Mouse (Mus musculus) adrenal gland, adult 18-20 months (tissue): Measurements from ENCODE around the gene Trit1. TPM values are rescaled to one million over a fixed set of nuclear protein-coding genes. Genes with fewer than 3 reads are reported as not detected.

Experiments used
- DNase-seq, 2 experiments: peaks; one replicate each; pipeline ENCODE4 v3.0.0; 2021 to 2022; ENCODE audit warnings: low spot score in 2 of 2
- total RNA-seq, 2 experiments: library from RNA; stranded (reverse); gene quantifications; 1 replicate in 1 of 2; 2 replicates in 1 of 2; pipeline ENCODE4 v1.2.3; 2021

The Trit1 gene
- total RNA-seq, 2 experiments from 2014 or later, result 18.2 to 19.7 TPM

GRCm38 (mm10) chr4:123043858-123044257 is 27.5 kb downstream of the Trit1 start:
- no peak for DNase-seq

GRCm38 (mm10) chr4:123044842-123045241 is 28.4 kb downstream of the Trit1 start:
- DNase-seq, result no peak

- DNase-seq, result no peak
These were observed 29.9 kb downstream of the Trit1 start for GRCm38 (mm10) chr4:123046300-123046699.

- DNase-seq, result peak; percentile 73 to 78
These were observed 34.3 kb downstream of the Trit1 start for GRCm38 (mm10) chr4:123050681-123051211.

- no peak for DNase-seq
These were observed 36.8 kb downstream of the Trit1 start for GRCm38 (mm10) chr4:123053179-123053578.

- DNase-seq, result no peak
These were observed 37.9 kb downstream of the Trit1 start for GRCm38 (mm10) chr4:123054172-123054790.

DNA sequence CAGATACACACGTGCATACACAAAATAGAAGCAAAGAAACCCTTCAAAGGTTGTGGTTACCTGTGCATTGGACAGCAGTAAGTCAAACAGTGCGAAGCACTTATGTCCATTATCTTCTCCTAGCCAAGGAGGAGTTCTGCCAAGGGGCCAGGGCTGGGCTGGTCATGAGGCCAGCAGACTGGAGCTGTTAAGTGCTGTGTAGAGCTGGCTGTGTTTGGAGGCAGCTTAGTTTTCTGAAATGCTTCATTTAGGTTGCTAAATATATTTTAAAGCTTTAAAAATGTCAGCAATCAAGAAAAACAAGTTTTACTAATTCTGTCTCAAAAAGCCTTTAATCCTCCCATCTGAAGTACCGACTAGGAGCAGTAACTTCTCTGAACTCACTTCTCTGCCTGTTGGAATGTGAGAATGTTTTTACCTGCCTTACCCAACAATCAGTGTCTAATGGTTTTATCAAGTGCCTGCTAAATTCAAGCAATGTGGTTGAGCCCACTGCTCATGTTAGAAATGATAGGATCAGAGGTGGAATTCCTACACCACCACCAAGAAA is 40.2 kb downstream of the Trit1 start:
- DNase-seq, result no peak

GRCm38 (mm10) chr4:123057957-123058356 is 41.6 kb downstream of the Trit1 start:
- no peak for DNase-seq

DNA sequence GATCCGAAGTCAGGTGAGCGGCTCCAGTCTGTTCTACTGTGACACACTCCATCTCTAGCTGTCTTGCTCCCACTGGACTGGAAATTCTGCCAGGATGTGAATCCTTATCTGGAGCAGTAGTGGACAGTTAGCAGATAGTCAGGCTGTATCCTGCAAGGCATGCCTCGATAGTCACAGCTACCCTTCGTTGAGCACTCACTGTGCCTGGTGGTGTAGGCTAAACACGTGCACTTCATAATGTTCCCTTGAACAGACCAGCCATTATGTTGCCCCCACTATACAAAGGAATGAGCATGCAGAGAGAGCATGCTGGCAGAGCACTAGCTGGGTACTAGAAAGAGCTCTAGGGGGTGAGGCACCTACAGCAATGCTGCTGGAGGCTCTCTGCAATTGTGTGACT is 45.3 kb downstream of the Trit1 start:
- no peak for DNase-seq

GRCm38 (mm10) chr4:123068646-123069045 is 52.2 kb downstream of the Trit1 start:
- DNase-seq, result no peak

- DNase-seq, result no peak
These were observed 55.0 kb downstream of the Trit1 start for GRCm38 (mm10) chr4:123071266-123071966.

DNA sequence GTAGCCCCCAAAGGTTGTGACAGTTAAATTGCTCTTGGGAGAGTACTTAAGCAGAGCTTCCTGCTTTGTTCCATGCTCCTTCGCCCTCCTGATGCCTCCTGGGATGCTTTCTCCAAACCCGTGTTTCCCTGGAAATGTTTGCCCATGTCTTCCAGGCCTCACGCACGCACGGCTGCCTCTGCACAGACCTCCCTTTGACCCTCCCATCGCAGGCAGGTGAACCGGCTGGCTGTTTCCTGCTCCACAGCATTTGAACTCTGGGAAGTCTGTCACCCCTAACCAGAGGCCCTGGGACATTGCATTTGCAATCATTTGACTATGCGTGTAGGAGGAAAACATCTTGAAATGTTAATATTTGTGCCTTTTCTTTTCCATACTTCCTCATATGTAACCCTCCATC is 60.5 kb downstream of the Trit1 start:
- DNase-seq, result no peak

DNA sequence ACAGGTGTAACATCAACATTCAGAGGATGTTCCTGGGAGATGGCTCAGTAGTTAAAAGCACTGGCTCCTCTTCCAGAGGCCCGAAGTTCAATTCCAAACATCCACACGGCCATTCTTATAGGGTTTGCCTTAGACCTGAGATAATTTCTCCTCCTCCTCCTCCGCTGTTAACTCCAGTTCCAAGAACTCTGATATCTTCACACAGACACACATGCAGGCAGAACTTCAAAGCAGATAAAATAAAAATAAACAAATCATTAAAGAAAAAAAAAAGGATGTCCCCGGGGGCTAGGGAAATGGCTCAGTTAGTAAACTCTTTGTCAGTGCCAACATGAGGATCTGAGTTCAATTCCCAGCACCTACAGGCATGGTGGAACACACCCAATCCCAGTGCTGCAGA is 61.8 kb downstream of the Trit1 start:
- no peak for DNase-seq

DNA sequence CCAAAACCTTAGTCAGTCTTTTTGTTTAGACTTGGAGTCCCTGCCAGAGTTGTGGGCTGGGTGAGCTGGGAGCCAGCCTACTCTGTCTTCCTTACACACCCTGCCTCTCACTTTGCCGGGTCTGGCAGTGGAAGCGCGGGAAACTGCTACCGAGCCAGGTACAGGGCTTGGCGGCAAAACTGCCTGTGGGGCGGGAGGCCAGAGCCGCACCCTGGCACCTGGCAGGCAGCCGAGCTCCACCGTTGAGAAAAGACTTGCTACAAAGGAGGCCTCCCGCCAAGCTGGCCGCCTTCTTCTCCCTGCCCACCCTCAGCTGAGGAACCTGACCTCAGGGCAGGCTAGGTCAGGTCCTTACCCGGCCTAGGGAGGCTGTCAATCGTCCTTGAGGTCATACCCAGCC is 64.4 kb downstream of the Trit1 start:
- no peak for DNase-seq

- DNase-seq, result peak; percentile 63 to 71
These were observed 66.1 kb downstream of the Trit1 start for GRCm38 (mm10) chr4:123082283-123083163.

DNA sequence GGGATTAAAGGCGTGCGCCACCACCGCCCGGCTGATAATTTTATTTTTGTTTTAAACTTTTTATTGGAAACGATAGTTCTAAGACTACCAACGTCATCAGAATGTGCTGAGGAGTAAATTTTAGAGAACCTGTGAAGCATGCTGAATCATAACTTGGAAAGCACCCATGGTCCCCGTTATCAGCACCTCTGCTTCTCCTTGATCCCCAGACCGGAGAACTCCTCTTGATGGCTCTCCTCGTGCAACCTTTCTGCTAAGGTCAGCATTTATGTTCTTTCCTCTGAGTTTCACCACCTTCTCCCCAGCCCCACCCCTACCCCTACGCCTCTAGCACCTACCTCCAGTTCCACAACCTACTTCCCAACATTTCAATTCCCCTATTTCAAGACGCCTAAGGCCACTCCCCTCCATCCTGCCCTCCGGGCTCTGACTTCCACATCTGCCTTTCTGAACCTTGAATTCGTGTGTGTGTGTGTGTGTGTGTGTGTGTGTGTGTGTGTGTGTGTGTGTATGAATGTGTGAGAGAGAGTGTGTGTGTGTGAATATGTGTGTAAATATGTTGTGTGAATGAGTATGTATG is 67.0 kb downstream of the Trit1 start:
- DNase-seq, result no peak

GRCm38 (mm10) chr4:123085290-123085689 is 68.9 kb downstream of the Trit1 start:
- no peak for DNase-seq

DNA sequence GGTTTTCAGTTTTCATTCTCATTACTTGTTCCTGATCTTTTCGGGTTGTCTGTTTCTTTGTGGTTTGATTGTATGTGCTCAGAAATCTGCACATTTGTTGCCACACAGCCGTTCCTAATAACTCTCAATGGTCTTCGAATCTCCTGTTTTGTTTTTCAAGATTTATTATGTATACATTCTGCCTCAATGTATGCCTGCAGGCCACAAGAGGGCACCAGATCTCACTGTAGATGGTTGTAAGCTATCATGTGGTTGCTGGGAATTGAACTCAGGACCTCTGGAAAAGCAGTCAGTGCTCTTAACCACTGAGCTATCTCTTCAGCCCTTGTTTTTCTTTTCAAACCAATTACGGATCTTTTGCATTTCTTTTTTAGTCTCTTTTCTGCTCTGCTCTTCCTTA is 70.0 kb downstream of the Trit1 start:
- DNase-seq, result no peak

GRCm38 (mm10) chr4:123092621-123093020 is 76.2 kb downstream of the Trit1 start:
- DNase-seq, result no peak

DNA sequence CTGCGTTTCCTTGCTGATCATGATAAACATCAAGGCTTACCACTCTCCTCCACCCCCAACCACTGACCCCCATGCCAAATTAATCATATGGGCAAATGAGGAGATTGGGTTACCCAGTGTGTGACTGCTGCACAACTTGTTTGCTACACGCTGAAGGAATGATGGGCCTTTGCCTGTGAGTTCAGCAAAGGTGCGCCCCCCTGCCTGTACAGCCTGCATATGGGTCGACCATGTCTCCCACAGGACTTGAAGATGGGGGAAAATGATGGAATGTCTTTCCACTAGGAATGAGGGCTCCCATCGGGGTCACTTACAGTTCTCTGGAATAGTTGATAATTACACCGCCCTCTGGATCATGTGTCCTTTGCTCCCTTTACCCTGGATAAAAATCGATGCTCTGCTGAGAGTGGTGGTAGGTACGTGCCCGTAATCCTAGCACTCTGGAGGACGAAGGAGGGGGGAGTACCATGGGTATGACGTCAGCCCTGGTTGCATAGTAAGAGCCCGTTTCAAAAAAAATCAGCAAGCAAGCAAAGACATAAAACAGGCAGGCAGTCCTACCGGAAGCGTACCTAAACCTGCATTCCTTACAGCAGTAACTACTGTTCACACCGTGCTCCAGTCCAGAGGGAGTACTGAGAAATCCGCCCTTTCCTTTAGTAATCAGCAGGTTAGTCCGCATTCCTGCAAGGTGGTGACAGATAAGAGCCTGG is 76.8 kb downstream of the Trit1 start:
- DNase-seq, result no peak
